Mouse (Mus musculus) brain, adult 2 months (tissue): Measurements from ENCODE around the gene Gm11114.

ENCODE experiments used
- DNase-seq: peaks from one replicate; pipeline ENCODE4 v3.0.0; 2011; ENCODE audit warnings: low read depth, low spot score

Gene Gm11114

DNA sequence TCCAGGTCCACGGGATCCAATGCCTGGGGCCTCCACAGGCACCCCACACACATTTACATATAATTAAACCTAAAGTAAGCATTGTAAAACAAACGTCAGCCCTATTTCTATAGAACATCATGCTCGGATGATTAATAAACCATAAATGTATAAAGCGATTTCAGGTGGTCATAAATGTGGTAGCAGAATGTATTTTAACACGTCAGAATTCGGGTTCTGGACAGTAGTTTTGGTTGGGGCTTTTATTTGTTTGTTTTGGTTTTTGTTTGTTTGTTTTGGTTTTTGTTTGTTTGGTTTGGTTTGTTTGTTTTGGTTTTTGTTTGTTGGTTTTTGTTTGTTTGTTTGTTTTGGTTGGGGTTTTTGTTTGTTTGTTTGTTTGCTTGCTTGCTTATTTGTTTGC lies at the start of gene Gm11114:
Gm11114 (plus strand) TSS at position 301 of the 400 bp plus-strand sequence.
- DNase-seq, result no peak

- DNase-seq, result no peak
Observed at GRCm38 (mm10) chr9:85266847-85267246, 45.7 kb upstream of the Gm11114 start.

DNA sequence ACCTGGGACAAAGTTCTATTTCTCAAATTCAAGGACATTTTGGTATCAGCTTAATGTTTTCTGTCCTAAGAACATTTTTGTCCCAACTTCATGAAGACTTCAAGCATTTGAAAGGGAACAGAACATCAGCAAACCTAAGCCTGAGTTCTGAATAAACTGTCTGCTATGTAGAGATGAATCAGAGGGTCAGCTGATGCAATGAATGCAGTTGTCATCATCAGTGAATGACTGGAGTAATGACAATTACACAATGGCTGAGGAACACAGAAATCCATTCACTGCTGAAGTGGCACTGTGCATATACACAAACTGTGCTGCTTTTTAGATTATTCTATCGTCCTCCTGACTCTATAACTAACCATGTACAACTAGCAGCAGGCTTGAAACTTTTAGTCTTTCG lies 38.5 kb upstream of the Gm11114 start:
- DNase-seq, result peak; percentile 61

GRCm38 (mm10) chr9:85302849-85303248 lies 9.7 kb upstream of the Gm11114 start:
- no peak for DNase-seq

DNA sequence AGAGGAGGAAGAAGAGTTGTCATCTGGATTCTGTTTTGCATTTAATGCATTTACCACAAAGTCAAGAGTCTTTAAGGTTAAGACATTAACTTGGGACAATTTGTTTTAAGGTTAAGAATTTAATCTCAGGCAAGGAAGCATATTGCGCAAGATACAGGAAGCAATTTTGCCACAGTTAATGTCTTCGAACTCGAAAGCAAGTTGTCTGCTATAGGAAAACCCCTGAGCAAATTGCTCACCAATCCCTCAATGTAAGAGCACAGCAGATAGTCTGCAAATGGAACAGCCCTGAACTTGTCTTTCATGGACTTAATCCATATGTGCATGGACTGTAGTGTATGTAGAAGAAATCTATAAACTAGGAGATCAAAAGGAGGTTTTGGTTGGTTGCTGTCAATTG lies 9.2 kb upstream of the Gm11114 start:
- no peak for DNase-seq

GRCm38 (mm10) chr9:85316122-85316521 lies 3.5 kb downstream of the Gm11114 start:
- DNase-seq, result no peak

DNA sequence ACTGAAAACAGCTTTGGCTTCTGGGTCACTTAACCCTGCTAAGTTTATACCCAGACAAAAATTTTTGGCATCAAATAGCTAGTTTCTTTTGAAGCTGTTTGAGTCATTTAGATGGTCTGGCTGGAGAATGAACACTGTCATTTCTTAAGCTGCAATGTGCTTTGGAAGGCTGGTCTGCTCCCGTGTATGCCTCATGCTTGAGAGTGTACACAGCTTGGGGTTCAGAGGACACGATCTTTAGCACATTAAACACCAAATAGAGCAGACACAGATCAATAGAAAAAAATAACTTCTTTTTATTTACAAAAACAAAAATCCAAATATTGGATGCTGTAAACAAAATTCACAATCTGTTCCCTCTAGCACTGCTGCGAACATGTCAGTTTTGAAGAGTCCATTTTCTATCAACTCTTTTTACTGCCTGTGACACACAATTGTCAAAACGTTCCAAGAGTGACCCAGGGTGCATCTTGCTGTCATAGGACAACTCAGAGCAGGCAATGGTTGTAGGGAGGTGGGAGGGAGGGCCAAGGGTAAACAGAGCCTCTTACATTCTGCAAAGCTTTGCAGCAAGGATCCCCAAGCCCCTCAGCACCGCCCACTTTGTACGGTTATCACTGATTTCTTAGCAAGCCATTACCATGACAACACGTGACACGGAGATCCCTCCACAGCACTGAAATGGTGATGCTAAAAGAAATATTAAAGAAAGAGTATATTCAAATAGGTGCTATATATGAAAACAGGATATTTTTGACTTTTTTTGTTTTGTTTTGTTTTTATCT lies 7.8 kb downstream of the Gm11114 start:
- no peak for DNase-seq

GRCm38 (mm10) chr9:85324158-85324875 lies 11.7 kb downstream of the Gm11114 start:
- DNase-seq, result no peak

DNA sequence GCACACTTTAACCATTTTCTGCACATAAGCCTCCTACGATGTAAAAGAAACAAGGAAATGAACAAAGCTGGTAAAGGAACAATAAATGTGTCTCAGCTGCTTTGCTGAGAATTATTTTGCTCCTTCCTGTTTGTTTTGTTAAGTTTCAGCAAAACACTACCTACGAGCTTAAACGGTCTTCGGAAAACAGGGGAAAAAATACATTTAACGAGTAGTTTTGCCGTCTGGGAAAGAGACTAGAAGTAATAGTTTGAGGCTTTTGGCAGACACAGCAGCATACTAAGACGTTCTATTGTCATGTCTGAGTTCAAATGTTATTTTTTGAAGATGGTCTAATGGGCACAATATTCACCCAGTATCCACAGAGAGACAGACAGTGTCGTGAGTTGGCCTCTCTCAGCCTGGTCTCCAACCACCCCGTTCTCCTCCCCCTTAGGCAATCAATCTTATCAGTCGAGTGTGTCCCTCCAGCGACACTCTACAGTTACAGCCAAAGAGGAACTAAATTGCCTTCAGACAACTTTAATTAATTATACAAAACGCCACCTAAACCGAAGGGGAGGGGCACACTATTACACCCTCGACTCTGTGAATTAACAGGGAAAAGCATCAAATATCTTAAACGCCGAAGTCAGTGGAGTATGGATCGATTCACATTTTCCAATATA lies 12.8 kb downstream of the Gm11114 start:
- peak; percentile 8 for DNase-seq

DNA sequence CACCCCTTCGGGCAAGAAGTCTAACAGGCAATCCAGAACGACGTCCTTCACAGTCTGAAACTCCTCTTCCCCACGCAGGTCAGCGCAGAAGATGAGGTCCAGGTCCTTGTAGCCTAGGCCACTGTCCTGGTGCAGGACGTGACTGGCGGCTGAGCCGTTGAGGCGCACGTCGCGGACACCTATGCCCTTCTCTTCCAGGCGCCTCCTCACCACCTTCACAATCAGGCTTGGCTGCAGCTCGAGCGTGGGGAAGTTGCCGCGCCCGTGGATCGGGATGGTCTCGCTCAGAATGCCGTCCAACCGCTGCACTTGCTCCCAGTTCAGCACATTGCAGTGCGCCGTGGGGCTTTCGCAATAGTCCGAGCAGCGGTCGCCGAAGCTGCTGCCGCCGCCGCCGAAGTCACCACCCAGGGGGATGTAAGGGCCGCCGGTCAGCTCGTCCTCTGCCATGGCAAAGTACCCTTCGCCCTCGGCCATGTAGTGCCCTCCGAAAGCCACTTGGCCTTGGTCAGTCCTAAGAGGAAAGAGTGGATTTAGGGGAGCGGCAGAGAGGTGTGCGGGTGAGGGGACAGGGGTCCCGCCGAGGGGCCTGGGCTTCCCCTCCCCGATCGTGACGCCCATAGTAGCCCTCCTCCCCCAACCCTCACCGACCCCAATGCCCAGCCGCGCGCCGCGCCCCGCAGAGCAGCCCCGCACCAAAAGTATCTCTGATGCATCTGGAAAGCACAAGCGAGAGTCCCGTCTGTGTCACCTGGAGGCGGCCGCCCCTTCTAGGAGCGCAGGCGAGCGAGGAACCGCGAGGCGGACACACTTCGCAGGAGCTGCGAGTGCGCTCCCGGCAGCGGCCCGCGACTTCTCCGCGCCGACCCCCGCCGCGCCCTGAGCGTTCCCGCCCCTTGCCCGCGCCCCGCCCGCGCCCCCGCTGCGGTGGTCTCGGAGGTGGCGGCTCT lies 14.0 kb downstream of the Gm11114 start:
- DNase-seq, result peak; percentile 12

GRCm38 (mm10) chr9:85327242-85328211 lies 15.0 kb downstream of the Gm11114 start, which contains the start of gene Tent5a:
TSS of gene Tent5a (minus strand) at chr9:85327348.
- peak; percentile 76 for DNase-seq

DNA sequence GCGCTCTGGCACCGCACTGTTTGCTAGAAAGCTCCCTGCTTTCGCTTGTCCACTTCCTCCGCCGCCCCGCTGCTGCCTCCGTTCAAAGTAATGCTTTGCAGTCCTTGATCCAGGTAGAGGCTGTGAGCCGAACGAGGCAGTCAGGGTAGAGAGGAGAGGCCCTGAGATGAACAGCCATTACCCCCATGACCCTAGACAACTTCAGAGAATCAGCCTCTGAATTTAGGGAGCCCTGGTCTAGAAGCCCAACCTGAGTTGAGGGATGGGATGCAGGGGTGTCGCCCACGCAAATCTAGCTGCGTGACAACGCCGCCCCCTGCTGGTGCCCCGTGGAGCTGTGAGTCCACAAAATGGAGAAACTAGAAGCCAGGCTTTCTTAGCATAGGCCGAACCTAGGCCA lies 15.7 kb downstream of the Gm11114 start:
- peak; percentile 78 for DNase-seq

DNA sequence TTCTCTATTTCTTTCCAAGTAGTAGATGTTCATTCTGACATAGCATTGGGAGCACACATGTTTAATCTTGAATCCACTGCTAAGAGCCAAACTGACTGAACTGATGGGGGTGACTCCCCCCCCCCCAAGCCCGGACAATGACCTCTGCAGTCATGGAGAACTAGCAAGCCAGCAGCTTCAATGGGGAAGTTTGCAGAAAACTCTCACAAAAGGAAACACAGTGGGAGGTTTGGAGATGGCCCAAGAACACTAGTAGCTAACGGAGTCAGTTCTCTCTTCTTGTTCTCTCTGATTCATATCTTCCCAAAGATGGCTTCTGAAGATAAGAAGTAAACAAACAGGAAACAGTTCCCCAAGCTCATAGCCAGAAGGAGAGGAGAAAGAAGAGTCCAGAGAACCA lies 18.9 kb downstream of the Gm11114 start:
- peak; percentile 32 for DNase-seq

DNA sequence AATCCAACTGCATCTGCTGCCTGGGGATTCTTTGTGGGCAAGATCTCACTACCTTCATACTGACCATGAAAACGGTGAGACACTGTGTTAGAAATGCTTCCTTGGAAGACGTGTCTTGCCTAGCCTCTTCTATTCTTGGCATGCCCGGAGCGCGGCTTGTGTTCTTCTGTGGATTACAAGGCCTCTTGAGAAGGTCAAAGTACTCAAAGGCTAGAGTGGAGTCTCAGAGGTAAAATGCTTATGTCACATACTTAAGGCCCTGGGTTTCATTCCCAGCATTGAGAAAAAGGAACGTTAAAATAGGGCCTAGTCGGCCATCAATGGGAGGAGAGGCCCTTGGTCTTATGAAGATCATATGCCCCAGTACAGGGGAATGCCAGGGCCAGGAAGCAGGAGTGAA lies 23.5 kb downstream of the Gm11114 start:
- DNase-seq, result no peak

- no peak for DNase-seq
Observed at GRCm38 (mm10) chr9:85340303-85340702, 27.7 kb downstream of the Gm11114 start.

GRCm38 (mm10) chr9:85342892-85343785 lies 30.6 kb downstream of the Gm11114 start:
- no peak for DNase-seq

GRCm38 (mm10) chr9:85347823-85348523 lies 35.4 kb downstream of the Gm11114 start:
- DNase-seq, result no peak

DNA sequence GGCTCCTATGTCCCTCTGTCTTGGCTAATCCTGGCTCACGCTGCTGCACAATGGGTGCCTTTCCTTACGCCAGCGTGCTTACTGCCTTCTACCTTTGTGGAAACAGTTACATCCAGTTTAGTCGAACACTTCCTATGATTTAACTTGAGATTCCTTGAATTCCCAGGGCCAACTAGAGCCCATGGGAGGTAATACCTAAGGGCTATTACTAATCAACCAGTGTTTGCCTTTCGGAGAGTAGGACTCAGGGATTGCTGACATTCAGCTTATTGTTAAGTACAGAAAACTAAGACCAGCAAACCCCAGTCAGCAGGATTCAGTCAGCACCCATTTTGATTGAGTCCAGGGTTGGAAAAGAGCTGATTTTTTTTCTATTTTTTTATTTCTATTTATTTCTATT lies 43.0 kb downstream of the Gm11114 start:
- no peak for DNase-seq
